Mouse (Mus musculus): ENCODE data around the gene Fbxw14.
"Not testable (repeated sequence)": the region's sequence is repeated elsewhere in the genome, so short reads cannot be mapped to it uniquely, and the experiment has no call there.

Fbxw14 gene

GRCm38 (mm10) chr9:109287576-109287975, at the start of gene Fbxw14:
Fbxw14 (minus strand) TSS chr9:109287676.
- DNase-seq (ENCODE audit: low spot score) = not testable (repeated sequence)

DNA sequence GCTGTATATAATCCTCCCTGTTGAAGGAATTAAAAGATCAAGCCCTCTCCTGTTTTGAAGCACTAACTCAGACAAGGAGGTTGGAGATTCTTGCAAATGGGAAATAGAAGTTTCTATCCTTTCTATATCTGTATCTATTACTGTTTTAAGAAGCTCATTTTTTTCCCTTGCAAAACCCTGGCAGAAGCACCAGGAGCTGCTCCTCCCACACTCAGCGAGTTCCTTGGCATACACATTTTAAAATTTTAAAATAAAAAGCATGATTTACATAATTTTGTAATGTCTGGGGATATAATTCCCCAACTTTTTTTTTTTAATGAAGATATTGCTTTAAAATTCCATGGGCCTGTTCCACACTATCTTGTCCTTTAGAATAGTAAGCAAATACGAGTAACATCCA, 24.4 kb downstream of the Fbxw14 start:
- no peak for DNase-seq (ENCODE audit: low spot score)

DNA sequence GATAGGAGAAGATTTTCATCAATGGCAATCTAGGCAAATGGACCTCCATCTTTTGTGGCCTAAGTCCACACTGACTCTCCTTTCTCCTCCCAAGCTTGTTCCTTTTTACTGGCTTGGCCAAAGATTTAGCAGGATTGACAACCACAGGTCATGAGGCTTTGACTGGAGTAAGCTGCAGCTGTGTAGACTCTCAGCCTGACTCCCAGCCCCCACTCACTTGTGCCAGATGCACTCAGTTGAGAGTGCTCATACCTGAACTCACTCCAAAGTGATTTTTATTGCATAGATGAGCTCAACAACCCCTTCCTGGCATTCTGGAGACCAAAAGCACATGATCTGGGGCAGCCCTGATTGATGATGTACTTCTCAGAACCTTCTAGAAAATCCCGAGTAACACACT, 52.8 kb downstream of the Fbxw14 start, which contains the start of gene Fbxw20:
TSS of gene Fbxw20 (minus strand) at position 101 of the 400 bp plus-strand sequence.
- DNase-seq (ENCODE audit: low spot score) = no peak
